Mouse (Mus musculus) neural tube, embryonic 15.5 days (tissue): Measurements from ENCODE around the gene Slc35b2. TPM values are rescaled to one million over a fixed set of nuclear protein-coding genes. Genes with fewer than 3 reads are reported as not detected.

ENCODE experiments used
- ATAC-seq: fragments of 200-750 bp; cut with Nextera tagmentation; 2 replicates; pipeline ENCODE4 v1.8.0; 2017; ENCODE audit warnings: mild to moderate bottlenecking, moderate TSS enrichment, moderate library complexity; ENCODE audit not compliant: low FRiP score
- H3K27ac ChIP-seq: fragments of 300-500 bp; sonication (generic); replicated peaks from 2 replicates; pipeline ENCODE4 v1.5.1; 2015; ENCODE audit warnings: mild to moderate bottlenecking, inconsistent platforms
- H3K27me3 ChIP-seq: fragments of 300-500 bp; sonication (generic); replicated peaks from 2 replicates; pipeline ENCODE4 v1.6.1; 2015; ENCODE audit warnings: inconsistent platforms
- H3K36me3 ChIP-seq: fragments of 300-500 bp; sonication (generic); 2 replicates; pipeline ENCODE4 v1.6.1; 2015; ENCODE audit warnings: inconsistent platforms
- H3K4me1 ChIP-seq: fragments of 300-500 bp; sonication (generic); 2 replicates; pipeline ENCODE4 v1.6.1; 2015; ENCODE audit warnings: inconsistent platforms
- H3K4me2 ChIP-seq: fragments of 300-500 bp; sonication (generic); 2 replicates; pipeline ENCODE4 v1.6.1; 2015; ENCODE audit warnings: inconsistent platforms, mild to moderate bottlenecking, moderate library complexity
- H3K4me3 ChIP-seq: fragments of 300-500 bp; sonication (generic); replicated peaks from 2 replicates; pipeline ENCODE4 v1.5.1; 2015; ENCODE audit warnings: mild to moderate bottlenecking, inconsistent platforms
- H3K9ac ChIP-seq: fragments of 300-500 bp; sonication (generic); replicated peaks from 2 replicates; pipeline ENCODE4 v1.6.1; 2015; ENCODE audit warnings: mild to moderate bottlenecking, inconsistent platforms
- H3K9me3 ChIP-seq: fragments of 300-500 bp; sonication (generic); replicated peaks from 2 replicates; pipeline ENCODE4 v1.6.1; 2016; ENCODE audit warnings: inconsistent platforms
- WGBS: fragments of 180-500 bp; shearing (Covaris S2); methylation state at CpG from one replicate; pipeline ENCODE4 v1.1.7; 2015; ENCODE audit warnings: mixed read lengths; 5-methylcytosine and 5-hydroxymethylcytosine counted together
- polyA plus RNA-seq: library from polyadenylated mRNA; unstranded; fragments of >200 nt; fragmentation: Nextera tagmentation; extraction: Ambion mirVana; gene quantifications from 2 replicates; pipeline ENCODE4 v1.2.1, GENCODE M21; 2015

The Slc35b2 gene
- polyA plus RNA-seq, 1 experiment from 2014 or later, result 86.3 TPM

DNA sequence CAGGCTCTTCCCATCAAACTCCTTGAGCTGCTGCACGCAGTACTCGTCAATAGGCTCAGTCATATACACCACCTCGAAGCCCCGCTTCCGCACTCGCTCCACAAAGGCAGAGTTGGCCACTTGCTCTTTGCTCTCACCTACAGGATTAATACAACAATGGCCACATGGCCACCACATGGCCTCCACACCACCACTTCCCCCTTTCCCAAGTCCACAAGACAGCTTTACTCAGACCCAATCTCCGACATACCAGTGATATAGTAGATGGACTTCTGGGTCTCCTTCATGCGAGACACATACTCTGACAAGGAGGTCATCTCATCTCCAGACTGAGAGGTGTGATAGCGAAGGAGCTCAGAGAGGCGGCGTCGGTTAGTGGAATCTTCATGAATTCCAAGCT is 5.3 kb downstream of the Slc35b2 start:
- Histone ChIP-seq H3K9me3 (no peaks in the 10 kb centered on the region), H3K4me3 (no peak overlapping the region), H3K4me2 (no peak overlapping the region), H3K9ac (no peak overlapping the region), H3K27me3 (no peaks in the 10 kb centered on the region), H3K36me3 (peaks cover 64% of the 10 kb centered on the region), H3K27ac (no peak overlapping the region), H3K4me1 (peaks cover 72% of the 10 kb centered on the region)
- ATAC-seq, result no peak
- WGBS, result 90% methylated on average over 12 of the region's 12 CpGs

DNA sequence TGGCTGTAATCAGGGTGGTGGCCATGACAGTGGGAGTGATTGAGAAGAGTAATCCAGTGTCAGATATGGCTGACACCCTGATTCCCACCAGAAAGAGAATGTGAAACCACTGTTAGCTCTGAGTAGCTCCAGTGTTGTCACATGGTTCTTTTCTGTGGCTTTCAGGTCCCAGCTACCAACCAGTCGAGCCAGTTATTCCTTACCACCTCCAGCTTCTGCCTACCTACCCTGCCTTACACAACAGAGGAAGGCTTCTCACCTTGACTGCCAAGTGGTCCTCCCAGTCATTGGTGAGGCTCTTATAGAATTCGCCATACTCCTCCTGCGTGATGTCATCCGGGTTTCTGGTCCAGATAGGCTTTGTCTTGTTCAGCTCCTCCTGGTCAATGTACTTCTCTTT is 6.3 kb downstream of the Slc35b2 start:
- peaks cover 74% of the 10 kb centered on the region for H3K4me1 ChIP-seq

DNA sequence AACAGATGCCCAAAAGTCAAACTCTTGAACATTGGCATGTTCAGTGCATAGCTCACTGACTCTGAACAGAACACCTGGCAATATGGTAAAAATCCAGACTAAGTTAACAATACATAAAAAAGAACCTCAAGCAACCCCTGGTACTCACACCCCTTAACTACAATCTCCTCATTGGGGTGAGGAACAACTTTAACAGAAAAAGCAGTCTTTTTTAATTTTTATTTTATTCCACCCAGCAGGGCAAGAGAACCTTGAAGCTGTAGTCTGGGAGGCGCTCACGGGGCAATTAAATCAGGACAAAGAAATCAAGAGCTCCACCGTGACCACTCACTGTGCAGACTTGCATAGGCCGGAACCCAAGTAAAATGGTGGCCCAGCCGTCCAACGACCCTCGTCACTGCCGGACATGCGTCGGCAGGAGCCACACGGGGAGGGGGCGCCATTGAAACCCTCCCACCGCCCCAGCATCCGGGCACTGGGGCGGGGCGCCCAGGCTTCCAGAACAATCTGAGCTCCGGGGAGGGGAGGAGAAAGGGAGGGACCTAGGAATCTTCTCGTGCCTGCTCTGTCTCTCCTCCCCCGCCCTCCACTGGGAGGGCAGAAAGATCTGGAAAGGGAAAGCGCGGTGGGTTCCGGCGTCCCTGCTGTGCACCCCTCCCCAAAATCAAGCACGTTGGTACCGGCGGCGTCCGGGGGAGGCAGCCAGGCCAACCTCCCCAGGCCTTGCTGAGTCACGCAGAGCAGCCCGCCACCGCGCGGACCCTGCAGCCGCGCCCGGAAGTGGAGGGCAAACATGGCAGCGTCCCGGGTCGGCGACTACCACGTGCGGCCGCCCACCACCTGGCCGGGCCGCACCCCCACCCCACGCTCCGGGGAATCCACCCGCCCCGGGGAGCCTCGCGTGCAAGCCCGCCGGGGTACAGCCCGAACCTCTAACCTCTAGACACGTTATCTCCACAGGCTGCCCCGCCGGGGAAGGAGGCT is 8.7 kb downstream of the Slc35b2 start:
- H3K36me3 ChIP-seq, result peaks cover 44% of the 10 kb centered on the region
- peak overlapping the region; percentile 100 for H3K9ac ChIP-seq
- H3K4me2 ChIP-seq, result peak overlapping the region; percentile 76
- H3K9me3 ChIP-seq, result no peaks in the 10 kb centered on the region
- H3K4me3 ChIP-seq, result peak overlapping the region; percentile 99
- WGBS, result under 1% methylated on average over 55 of the region's 57 CpGs
- H3K4me1 ChIP-seq, result peaks cover 60% of the 10 kb centered on the region
- H3K27me3 ChIP-seq, result no peaks in the 10 kb centered on the region
- H3K27ac ChIP-seq, result peak overlapping the region; percentile 100
- peak; percentile 49 for ATAC-seq

More for the DNA sequence above, 6.3 kb downstream of the Slc35b2 start:
- no peak overlapping the region for H3K27ac ChIP-seq
- H3K9me3 ChIP-seq, result no peaks in the 10 kb centered on the region
- H3K27me3 ChIP-seq, result no peaks in the 10 kb centered on the region
- peaks cover 64% of the 10 kb centered on the region for H3K36me3 ChIP-seq
- H3K4me3 ChIP-seq, result no peak overlapping the region
- WGBS, result 86% methylated on average over 4 of the region's 4 CpGs
- H3K4me2 ChIP-seq, result no peak overlapping the region
- no peak for ATAC-seq
- H3K9ac ChIP-seq, result no peak overlapping the region

DNA sequence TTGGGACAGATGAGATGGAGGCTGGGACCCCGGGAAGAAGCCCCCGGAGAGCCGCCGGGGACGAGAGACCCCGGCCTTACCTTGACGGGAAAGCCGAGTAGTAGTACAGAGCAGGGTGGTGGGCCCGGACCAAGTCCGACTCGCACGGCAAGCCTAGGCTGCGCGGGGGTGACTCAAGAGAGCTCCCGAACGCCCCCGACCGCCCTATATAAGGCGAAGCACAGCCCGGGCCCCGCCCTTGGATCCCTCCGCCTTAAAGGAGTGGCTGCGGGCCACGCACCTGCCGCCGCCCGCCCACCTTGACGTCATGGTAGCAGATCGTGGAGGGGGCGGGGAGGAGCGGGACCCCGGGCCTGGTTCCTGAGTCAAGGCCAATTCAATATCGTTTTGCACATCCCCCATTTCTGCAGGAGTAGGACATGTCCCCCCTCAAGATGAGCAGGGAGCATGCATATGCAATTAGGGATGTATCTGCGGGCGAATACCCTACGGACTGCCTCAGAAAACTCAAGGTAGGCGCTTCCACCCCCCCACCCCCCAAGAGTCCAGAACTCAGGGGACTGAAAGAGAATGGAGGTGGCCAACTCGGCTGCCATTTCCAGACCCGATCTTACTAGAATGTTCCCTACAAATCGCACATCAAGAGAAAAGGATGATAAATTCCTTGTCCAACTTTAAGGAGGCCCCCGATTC is 9.6 kb downstream of the Slc35b2 start, which contains the start of gene Hsp90ab1:
Hsp90ab1 (minus strand) TSS at position 185 of the 693 bp plus-strand sequence.
- under 1% methylated on average over 41 of the region's 41 CpGs for WGBS

DNA sequence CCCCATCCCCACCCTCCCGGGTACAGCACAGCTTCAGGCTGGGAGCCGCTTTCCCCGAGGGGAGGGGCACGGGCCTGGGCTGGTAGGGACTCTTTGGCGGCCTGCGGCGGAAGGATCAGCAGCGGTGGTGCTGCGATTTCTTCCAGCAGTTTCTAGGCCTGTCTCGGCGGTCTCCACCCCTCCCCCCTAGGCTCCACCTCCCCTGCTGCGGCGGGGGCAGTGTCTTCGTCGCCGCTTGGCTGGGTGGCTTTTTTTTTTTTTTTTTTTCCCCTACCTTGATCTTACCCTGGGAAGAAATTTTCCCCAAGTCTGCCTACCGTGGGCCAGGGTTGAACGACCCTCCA is 10.1 kb downstream of the Slc35b2 start:
- no peaks in the 10 kb centered on the region for H3K9me3 ChIP-seq
- H3K4me2 ChIP-seq, result peak overlapping the region; percentile 76
- H3K9ac ChIP-seq, result peak overlapping the region; percentile 79
- H3K27ac ChIP-seq, result peak overlapping the region; percentile 100
- peaks cover 30% of the 10 kb centered on the region for H3K36me3 ChIP-seq
- ATAC-seq, result peak; percentile 76
- H3K4me1 ChIP-seq, result peaks cover 48% of the 10 kb centered on the region
- peak overlapping the region; percentile 99 for H3K4me3 ChIP-seq
- no peaks in the 10 kb centered on the region for H3K27me3 ChIP-seq
- WGBS, result 0% methylated on average over 18 of the region's 18 CpGs

More for the DNA sequence above, 9.6 kb downstream of the Slc35b2 start, which contains the start of gene Hsp90ab1:
- Histone ChIP-seq H3K36me3 (peaks cover 35% of the 10 kb centered on the region), H3K27me3 (no peaks in the 10 kb centered on the region), H3K9ac (peak within 1 kb of the TSS; percentile 100), H3K9me3 (no peaks in the 10 kb centered on the region), H3K27ac (peak within 1 kb of the TSS; percentile 100), H3K4me1 (peaks cover 53% of the 10 kb centered on the region), H3K4me3 (peak within 1 kb of the TSS; percentile 99), H3K4me2 (peak within 1 kb of the TSS; percentile 76)
- ATAC-seq, result peak; percentile 89

DNA sequence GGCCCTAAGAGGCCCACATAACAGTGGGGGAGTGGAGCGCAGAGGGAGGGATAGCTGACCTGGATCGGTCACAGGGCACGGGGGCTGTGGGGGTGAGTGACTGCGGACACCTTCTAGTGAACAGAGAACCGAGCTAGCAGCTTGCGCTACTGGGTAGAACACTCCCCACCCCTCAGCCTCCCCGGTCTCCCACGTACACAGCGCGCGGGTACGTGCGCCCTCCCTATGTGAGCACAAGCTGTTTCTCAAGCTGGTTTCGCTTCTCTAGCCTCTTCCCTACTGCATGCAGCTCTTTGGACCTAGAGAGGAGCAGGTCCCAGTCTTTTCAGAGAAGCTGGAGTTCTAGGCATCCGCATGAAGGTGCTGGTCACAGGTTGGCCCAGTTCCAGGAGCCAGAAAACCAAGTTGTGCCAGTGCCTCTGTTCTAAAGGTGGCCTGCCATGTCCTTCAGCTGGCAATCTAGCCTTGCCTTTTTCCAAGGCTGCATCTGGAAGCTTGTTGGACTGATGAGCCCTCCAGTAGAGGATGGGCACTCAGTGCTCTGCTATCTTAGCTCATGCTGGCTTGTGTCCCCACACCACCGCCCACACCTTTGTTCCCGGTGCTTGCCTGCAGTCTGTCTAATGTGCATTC is 10.6 kb downstream of the Slc35b2 start:
- peak; percentile 73 for ATAC-seq
- WGBS, result 2% methylated on average over 17 of the region's 17 CpGs
- H3K27me3 ChIP-seq, result no peaks in the 10 kb centered on the region
- peaks cover 44% of the 10 kb centered on the region for H3K4me1 ChIP-seq
- H3K9me3 ChIP-seq, result no peaks in the 10 kb centered on the region
- peak overlapping the region; percentile 76 for H3K4me2 ChIP-seq
- H3K27ac ChIP-seq, result peak overlapping the region; percentile 100
- H3K4me3 ChIP-seq, result peak overlapping the region; percentile 99
- peaks cover 25% of the 10 kb centered on the region for H3K36me3 ChIP-seq
- peak overlapping the region; percentile 79 for H3K9ac ChIP-seq

DNA sequence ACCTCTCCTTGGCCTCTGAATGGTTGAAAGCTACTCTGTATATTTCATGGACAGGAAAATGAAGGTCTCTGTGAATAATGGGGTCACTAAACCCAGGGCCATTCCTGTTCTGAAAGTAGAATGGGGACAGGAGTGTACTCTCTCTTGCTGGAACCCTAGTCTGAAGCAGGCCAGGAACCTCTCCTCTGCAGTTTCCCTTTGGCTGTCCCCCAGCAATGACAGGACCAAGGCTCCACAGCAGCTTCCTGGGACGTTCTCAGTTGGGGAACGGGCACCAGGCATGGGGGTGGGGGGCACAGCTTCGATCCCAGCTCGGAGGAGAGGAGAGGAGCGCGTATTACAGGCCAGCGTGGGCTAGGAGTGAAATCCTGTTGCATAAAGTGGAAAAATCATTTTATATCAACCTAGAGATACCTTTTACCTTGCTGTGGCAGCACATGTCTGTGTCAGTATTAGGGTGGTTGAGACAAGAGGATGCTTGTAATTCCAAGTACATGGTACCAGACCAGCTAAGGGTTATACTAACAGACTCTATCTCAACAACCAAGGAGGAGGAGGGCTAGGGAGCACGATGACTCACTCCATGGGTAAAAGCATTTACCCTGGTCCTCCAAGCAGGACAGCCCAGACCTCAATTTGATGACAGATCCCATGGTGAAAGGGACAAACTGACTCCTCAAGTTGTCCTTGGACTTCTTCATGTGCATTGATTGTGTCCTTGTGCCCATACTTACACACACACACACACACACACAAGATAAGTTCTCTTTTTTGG is 11.6 kb downstream of the Slc35b2 start:
- ATAC-seq, result no peak
- H3K4me1 ChIP-seq, result peaks cover 33% of the 10 kb centered on the region
- H3K9me3 ChIP-seq, result no peaks in the 10 kb centered on the region
- H3K27me3 ChIP-seq, result no peaks in the 10 kb centered on the region
- H3K9ac ChIP-seq, result peak overlapping the region; percentile 79; the same call in 1 of the 2 replicates
- peak overlapping the region; percentile 76 for H3K4me2 ChIP-seq
- 92% methylated on average over 8 of the region's 8 CpGs for WGBS
- H3K27ac ChIP-seq, result peak overlapping the region; percentile 100
- H3K4me3 ChIP-seq, result no peak overlapping the region
- H3K36me3 ChIP-seq, result peaks cover 14% of the 10 kb centered on the region

DNA sequence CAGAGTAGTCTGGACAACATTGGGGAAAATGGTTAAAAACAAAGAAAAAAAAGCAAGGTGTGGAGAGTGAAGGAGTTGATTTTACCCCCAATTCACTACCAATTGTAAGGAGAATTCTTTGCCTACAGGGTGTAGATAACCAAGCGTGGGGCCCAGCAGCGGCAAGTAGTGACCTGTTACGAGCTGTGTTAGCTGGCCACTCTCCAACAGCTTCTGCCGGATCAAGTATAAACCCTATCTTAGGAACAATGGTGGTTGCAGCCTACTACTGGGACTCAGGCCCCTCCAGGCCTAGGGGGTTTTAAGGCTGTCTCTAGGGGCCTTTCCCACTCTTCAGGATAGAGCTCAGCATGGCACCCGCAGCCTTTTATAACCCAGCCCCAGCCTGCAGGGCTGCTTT is 14.6 kb downstream of the Slc35b2 start:
- ATAC-seq, result no peak
- 67% methylated on average over 5 of the region's 5 CpGs for WGBS
- H3K4me1 ChIP-seq, result peaks cover 26% of the 10 kb centered on the region
- no peaks in the 10 kb centered on the region for H3K27me3 ChIP-seq
- 0 out of 2 replicates have a peak overlapping the region, but pooled peaks have one; percentile 4 for H3K9ac ChIP-seq
- H3K27ac ChIP-seq, result no peak overlapping the region
- H3K9me3 ChIP-seq, result no peaks in the 10 kb centered on the region
- H3K36me3 ChIP-seq, result no peaks in the 10 kb centered on the region
- no peak overlapping the region for H3K4me2 ChIP-seq
- no peak overlapping the region for H3K4me3 ChIP-seq

DNA sequence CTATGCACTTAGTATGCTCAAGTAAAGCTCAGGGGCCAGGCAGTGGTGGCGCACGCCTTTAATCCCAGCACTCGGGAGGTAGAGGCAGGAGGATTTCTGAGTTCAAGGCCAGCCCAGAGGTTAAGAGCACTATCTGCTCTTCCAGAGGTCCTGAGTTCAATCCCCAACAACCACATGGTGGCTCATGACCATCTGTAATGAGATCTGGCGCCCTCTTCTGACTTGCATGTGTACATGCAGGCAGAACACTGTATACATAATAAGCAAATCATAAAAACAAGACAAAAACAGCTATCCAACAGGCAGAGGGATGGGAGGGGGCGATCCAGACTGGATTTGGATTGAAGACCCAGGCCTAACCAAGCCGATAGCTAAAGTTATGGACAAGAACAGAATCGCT is 15.2 kb downstream of the Slc35b2 start:
- Histone ChIP-seq H3K4me3 (no peak overlapping the region), H3K4me2 (no peak overlapping the region), H3K9me3 (no peaks in the 10 kb centered on the region), H3K9ac (no peak overlapping the region), H3K27me3 (no peaks in the 10 kb centered on the region), H3K36me3 (no peaks in the 10 kb centered on the region), H3K27ac (no peak overlapping the region), H3K4me1 (peaks cover 26% of the 10 kb centered on the region)
- 78% methylated on average over 7 of the region's 7 CpGs for WGBS
- ATAC-seq, result no peak

DNA sequence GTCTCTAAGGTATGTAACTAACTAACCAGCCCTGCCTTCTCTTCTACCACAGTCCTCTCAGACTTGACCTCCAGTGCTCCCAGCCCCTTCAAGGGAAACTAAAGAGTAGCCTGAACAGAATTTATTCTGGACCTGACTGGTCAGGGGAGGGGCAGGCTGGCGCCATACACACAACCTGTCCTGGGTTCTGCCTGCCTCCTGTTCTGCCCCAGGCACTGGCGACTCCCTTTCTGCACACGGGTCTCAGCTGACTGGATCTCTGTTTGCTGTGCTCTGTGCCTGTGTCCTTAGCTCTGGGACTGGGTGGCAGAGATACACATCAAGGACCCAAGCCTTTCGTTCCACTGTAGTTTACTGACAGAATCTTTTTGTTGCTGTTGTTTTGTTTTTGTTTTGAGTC is 15.9 kb downstream of the Slc35b2 start:
- H3K27me3 ChIP-seq, result no peaks in the 10 kb centered on the region
- no peaks in the 10 kb centered on the region for H3K36me3 ChIP-seq
- ATAC-seq, result no peak
- no peak overlapping the region for H3K9ac ChIP-seq
- H3K4me2 ChIP-seq, result no peak overlapping the region
- WGBS, result 93% methylated on average over 4 of the region's 4 CpGs
- H3K4me1 ChIP-seq, result peaks cover 26% of the 10 kb centered on the region
- H3K4me3 ChIP-seq, result no peak overlapping the region
- no peak overlapping the region for H3K27ac ChIP-seq
- H3K9me3 ChIP-seq, result no peaks in the 10 kb centered on the region
